Mouse (Mus musculus) embryonic facial prominence, embryonic 11.5 days (tissue): ENCODE results near the gene Gm49318. TPM values are rescaled to one million over a fixed set of nuclear protein-coding genes. Genes with fewer than 3 reads are reported as not detected.
A peak's percentile ranks its signal among the peaks of the same experiment; 100 is the strongest.

Source experiments
- ATAC-seq: fragments of 200-750 bp; cut with Nextera tagmentation; replicated peaks from 2 replicates; pipeline ENCODE4 v1.8.0; 2017; ENCODE audit warnings: low read depth; ENCODE audit not compliant: insufficient number of reproducible peaks, low FRiP score, low TSS enrichment
- DNase-seq: peaks from one replicate; pipeline ENCODE4 v3.0.0-alpha.2; 2015; ENCODE audit warnings: low spot score
- H3K27ac ChIP-seq: fragments of 300-500 bp; sonication (generic); replicated peaks from 2 replicates; pipeline ENCODE4 v1.5.1; 2014; ENCODE audit warnings: mild to moderate bottlenecking, low read depth, low read length, control low read depth
- H3K27me3 ChIP-seq: fragments of 300-500 bp; sonication (generic); 2 replicates; pipeline ENCODE4 v1.6.1; 2014; ENCODE audit warnings: mild to moderate bottlenecking, low read length, moderate library complexity, mixed read lengths; ENCODE audit not compliant: control insufficient read depth, insufficient read depth
- H3K36me3 ChIP-seq: fragments of 300-500 bp; sonication (generic); replicated peaks from 2 replicates; pipeline ENCODE4 v1.6.1; 2014; ENCODE audit warnings: low read depth, mild to moderate bottlenecking, low read length, moderate library complexity, mixed read lengths; ENCODE audit not compliant: control insufficient read depth, insufficient read depth
- H3K4me1 ChIP-seq: fragments of 300-500 bp; sonication (generic); 2 replicates; pipeline ENCODE4 v1.6.1; 2014; ENCODE audit warnings: low read length, mixed read lengths; ENCODE audit not compliant: control insufficient read depth, insufficient read depth
- H3K4me2 ChIP-seq: fragments of 300-500 bp; sonication (generic); 2 replicates; pipeline ENCODE4 v1.6.1; 2014; ENCODE audit warnings: low read depth, mild to moderate bottlenecking, control low read depth, low read length, moderate library complexity
- H3K4me3 ChIP-seq: fragments of 300-500 bp; sonication (generic); 2 replicates; pipeline ENCODE4 v1.5.1; 2014; ENCODE audit warnings: low read depth, low read length, control low read depth
- H3K9ac ChIP-seq: fragments of 300-500 bp; sonication (generic); replicated peaks from 2 replicates; pipeline ENCODE4 v1.6.1; 2014; ENCODE audit warnings: mild to moderate bottlenecking, control low read depth, low read length
- H3K9me3 ChIP-seq: fragments of 300-500 bp; sonication (generic); replicated peaks from 2 replicates; pipeline ENCODE4 v1.6.1; 2016; ENCODE audit warnings: mild to moderate bottlenecking, low read length, inconsistent platforms, mixed read lengths; ENCODE audit not compliant: control insufficient read depth
- WGBS: fragments of 180-500 bp; shearing (Covaris S2); extraction: QIAGEN DNeasy Blood & Tissue Kit; methylation state at CpG from one replicate; pipeline ENCODE4 v1.1.7; 2014; 5-methylcytosine and 5-hydroxymethylcytosine counted together
- microRNA-seq: library from miRNA; unstranded; fragments of <30 nt; microRNA quantifications from one replicate; pipeline ENCODE4, GENCODE M21; 2016; ENCODE audit warnings: borderline number of aligned reads
- polyA plus RNA-seq: library from polyadenylated mRNA; unstranded; fragments of >200 nt; fragmentation: Nextera tagmentation; extraction: Ambion mirVana; gene quantifications from 2 replicates; pipeline ENCODE4 v1.2.1, GENCODE M21; 2014

The Gm49318 gene
- polyA plus RNA-seq, 1 experiment from 2014 or later: not detected

GRCm38 (mm10) chr9:21989230-21990110, 81.6 kb downstream of the Gm49318 start, which contains the start of gene Rgl3:
Gene Rgl3 (minus strand): TSS chr9:21989446.
- no peak within 1 kb of the TSS for H3K27ac ChIP-seq
- peak within 1 kb of the TSS; percentile 38 for H3K4me3 ChIP-seq
- no peaks in the 10 kb centered on the region for H3K36me3 ChIP-seq
- WGBS: under 1% methylated on average over 42 of the region's 42 CpGs
- ATAC-seq (no peak), DNase-seq (peak; percentile 41)
- peaks cover 52% of the 10 kb centered on the region for H3K27me3 ChIP-seq
- H3K4me1 ChIP-seq: peaks cover 8% of the 10 kb centered on the region
- peak within 1 kb of the TSS; percentile 39 for H3K9ac ChIP-seq
- peak within 1 kb of the TSS; percentile 79 for H3K4me2 ChIP-seq
- H3K9me3 ChIP-seq: no peaks in the 10 kb centered on the region

- WGBS: under 1% methylated on average over 31 of the region's 32 CpGs
- peaks cover 52% of the 10 kb centered on the region for H3K27me3 ChIP-seq
- no peaks in the 10 kb centered on the region for H3K9me3 ChIP-seq
- peak overlapping the region; percentile 38 for H3K4me3 ChIP-seq
- peak; percentile 5; the same call in 1 of the 2 replicates for ATAC-seq
- H3K4me2 ChIP-seq: peak overlapping the region; percentile 79
- peak overlapping the region; percentile 39 for H3K9ac ChIP-seq
- peaks cover 8% of the 10 kb centered on the region for H3K4me1 ChIP-seq
- H3K27ac ChIP-seq: no peak overlapping the region
- DNase-seq: peak; percentile 32
- H3K36me3 ChIP-seq: no peaks in the 10 kb centered on the region
Measured at GRCm38 (mm10) chr9:21988421-21989101, 82.5 kb downstream of the Gm49318 start.

- ATAC-seq: no peak
- peaks cover 52% of the 10 kb centered on the region for H3K27me3 ChIP-seq
- peak; percentile 8 for DNase-seq
- peak overlapping the region; percentile 38; the same call in 1 of the 2 replicates for H3K4me3 ChIP-seq
- peak overlapping the region; percentile 79 for H3K4me2 ChIP-seq
- no peaks in the 10 kb centered on the region for H3K36me3 ChIP-seq
- no peaks in the 10 kb centered on the region for H3K9me3 ChIP-seq
- no peak overlapping the region for H3K9ac ChIP-seq
- H3K27ac ChIP-seq: no peak overlapping the region
- H3K4me1 ChIP-seq: peaks cover 8% of the 10 kb centered on the region
- WGBS: 9% methylated on average over 36 of the region's 36 CpGs
Measured at GRCm38 (mm10) chr9:21987592-21988342, 83.3 kb downstream of the Gm49318 start.

Small RNAs within 50 kb of the gene (microRNA-seq; reads per million reads assigned to microRNA genes)
- gene Mir7084: not detected

Other genes with a start within 250 kb of the Gm49318 start
- gene Angptl8, start 235.7 kb downstream of the Gm49318 start, polyA plus RNA-seq: 0.25 TPM in 1 of 2 replicates, not detected in the other
- gene Dock6, start 218.6 kb downstream of the Gm49318 start, polyA plus RNA-seq: 15.6 and 17.8 TPM in 2 replicates
- 4.8 and 6.1 TPM in 2 replicates for gene Rab3d, start 153.1 kb downstream of the Gm49318 start, polyA plus RNA-seq
- gene Ccdc159, start 143.8 kb downstream of the Gm49318 start, polyA plus RNA-seq: 2.5 and 3.1 TPM in 2 replicates
- 28.5 and 33.8 TPM in 2 replicates for gene Tmem205, start 143.7 kb downstream of the Gm49318 start, polyA plus RNA-seq
- 6.9 and 9.5 TPM in 2 replicates for gene Plppr2, start 134.2 kb downstream of the Gm49318 start, polyA plus RNA-seq
- gene Swsap1, start 115.5 kb downstream of the Gm49318 start, polyA plus RNA-seq: 17.2 and 17.4 TPM in 2 replicates
- gene Epor, start 107.8 kb downstream of the Gm49318 start, polyA plus RNA-seq: 3.8 and 6.4 TPM in 2 replicates
- gene Rgl3, start 81.8 kb downstream of the Gm49318 start, polyA plus RNA-seq: 1.0 and 1.3 TPM in 2 replicates
- gene Ccdc151, start 68.6 kb downstream of the Gm49318 start, polyA plus RNA-seq: 2.6 and 2.9 TPM in 2 replicates
- gene Prkcsh, start 68.5 kb downstream of the Gm49318 start, polyA plus RNA-seq: 79.9 and 88.1 TPM in 2 replicates
- gene Elavl3, start 19.2 kb downstream of the Gm49318 start, polyA plus RNA-seq: 11.2 and 13.7 TPM in 2 replicates
- 5.5 and 7.1 TPM in 2 replicates for gene Zfp653, start 117 bp upstream of the Gm49318 start, polyA plus RNA-seq
- gene Ecsit, start 14.2 kb upstream of the Gm49318 start, polyA plus RNA-seq: 25.2 and 26.6 TPM in 2 replicates
- 1.4 and 4.0 TPM in 2 replicates for gene Cnn1, start 28.0 kb upstream of the Gm49318 start, polyA plus RNA-seq
- 210 and 215 TPM in 2 replicates for gene Elof1, start 45.9 kb upstream of the Gm49318 start, polyA plus RNA-seq
- gene Acp5, start 64.5 kb upstream of the Gm49318 start, polyA plus RNA-seq: 14.3 and 15.7 TPM in 2 replicates
- 52.7 and 58.2 TPM in 2 replicates for gene Pigyl, start 85.6 kb upstream of the Gm49318 start, polyA plus RNA-seq
- 0.10 and 0.11 TPM in 2 replicates for gene Zfp872, start 116.8 kb upstream of the Gm49318 start, polyA plus RNA-seq
- 9.6 and 11.4 TPM in 2 replicates for gene Zfp809, start 154.5 kb upstream of the Gm49318 start, polyA plus RNA-seq
- gene Zfp599, start 188.6 kb upstream of the Gm49318 start, polyA plus RNA-seq: 8.6 and 9.6 TPM in 2 replicates
- gene Zfp810, start 236.4 kb upstream of the Gm49318 start, polyA plus RNA-seq: 30.7 and 31.1 TPM in 2 replicates